Mouse (Mus musculus): Measurements from ENCODE around the gene Zp3. TPM values are rescaled to one million over a fixed set of nuclear protein-coding genes. Genes with fewer than 3 reads are reported as not detected.

Gene Zp3
- polyA plus RNA-seq, 1 experiment from 2014 or later = not detected

DNA sequence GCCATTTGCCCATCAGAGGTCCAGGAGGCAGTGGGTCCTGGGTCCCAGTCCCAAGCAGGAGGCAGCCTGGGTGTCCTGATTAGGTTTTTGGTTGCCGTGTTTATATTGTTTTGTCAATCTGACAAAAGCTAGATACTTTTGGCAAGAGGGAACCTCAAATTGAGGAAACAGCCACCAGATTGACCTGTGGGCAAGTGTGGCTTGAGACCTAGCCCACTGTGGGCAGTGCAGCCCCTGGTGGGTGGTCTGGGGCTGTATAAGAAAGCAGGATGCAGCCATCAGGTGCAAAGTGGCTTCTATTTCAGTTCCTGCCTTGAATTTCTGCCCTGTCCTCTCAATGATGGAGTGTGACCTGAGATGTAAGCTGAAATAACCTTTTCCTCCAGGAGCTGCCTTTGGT is 55.4 kb downstream of the Zp3 start:
- Histone ChIP-seq H3K4me3 (replicated peaks; ENCODE audit: low read length) (no peak overlapping the region), H3K36me3 (ENCODE audit: control insufficient read depth, insufficient read depth) (peaks cover 3% of the 10 kb centered on the region; the same call in 1 of the 2 replicates), H3K27me3 (replicated peaks; ENCODE audit: control insufficient read depth, insufficient read depth, low read length) (no peaks in the 10 kb centered on the region), H3K27ac (ENCODE audit: low read length) (no peak overlapping the region), H3K9me3 (ENCODE audit: control insufficient read depth, low read length) (no peaks in the 10 kb centered on the region), H3K9ac (replicated peaks; ENCODE audit: low read depth, low read length) (no peak overlapping the region), H3K4me2 (ENCODE audit: low read length) (no peak overlapping the region), H3K4me1 (replicated peaks; ENCODE audit: control insufficient read depth, insufficient read depth, low read length) (no peaks in the 10 kb centered on the region)
- no peak for ATAC-seq
- 100% methylated on average over 1 of the region's 1 CpGs for WGBS

DNA sequence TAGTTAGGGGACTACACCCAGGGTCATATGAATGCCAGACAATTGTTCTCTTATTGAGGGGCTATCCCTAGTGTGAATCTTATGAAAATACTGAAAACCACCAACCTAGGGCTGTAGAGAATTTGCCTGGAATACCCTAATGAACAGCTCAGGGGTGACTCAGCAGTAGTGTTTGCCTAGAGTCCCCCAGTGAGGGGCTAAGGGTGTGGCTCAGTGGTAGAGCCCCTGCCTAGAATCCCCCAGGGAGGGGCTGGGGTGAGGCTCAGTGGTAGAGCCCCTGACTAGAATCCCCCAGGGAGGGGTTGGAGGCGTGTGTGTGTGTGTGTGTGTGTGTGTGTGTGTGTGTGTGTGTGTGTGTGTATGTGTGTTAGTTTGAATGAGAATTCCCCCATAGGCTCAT is 56.8 kb downstream of the Zp3 start:
- WGBS = 100% methylated on average over 1 of the region's 1 CpGs
- Histone ChIP-seq H3K36me3 (ENCODE audit: control insufficient read depth, insufficient read depth) (peaks cover 3% of the 10 kb centered on the region; the same call in 1 of the 2 replicates), H3K27ac (ENCODE audit: low read length) (no peak overlapping the region), H3K4me1 (replicated peaks; ENCODE audit: control insufficient read depth, insufficient read depth, low read length) (no peaks in the 10 kb centered on the region), H3K9ac (replicated peaks; ENCODE audit: low read depth, low read length) (no peak overlapping the region), H3K4me3 (replicated peaks; ENCODE audit: low read length) (no peak overlapping the region), H3K9me3 (ENCODE audit: control insufficient read depth, low read length) (no peaks in the 10 kb centered on the region), H3K27me3 (replicated peaks; ENCODE audit: control insufficient read depth, insufficient read depth, low read length) (no peaks in the 10 kb centered on the region), H3K4me2 (ENCODE audit: low read length) (no peak overlapping the region)
- ATAC-seq = no peak

Other genes starting within 250 kb of the Zp3 start
- 81.3 and 82.9 TPM in 2 replicates for gene Tmem120a, start 235.7 kb upstream of the Zp3 start, polyA plus RNA-seq (2015; fragmentation: Nextera tagmentation; extraction: Ambion mirVana)
- gene Styxl1, start 201.7 kb upstream of the Zp3 start, polyA plus RNA-seq (2015; fragmentation: Nextera tagmentation; extraction: Ambion mirVana) = 0.23 and 0.35 TPM in 2 replicates
- 562 and 563 TPM in 2 replicates for gene Mdh2, start 201.6 kb upstream of the Zp3 start, polyA plus RNA-seq (2015; fragmentation: Nextera tagmentation; extraction: Ambion mirVana)
- 44.0 and 60.9 TPM in 2 replicates for gene Srrm3, start 173.2 kb upstream of the Zp3 start, polyA plus RNA-seq (2015; fragmentation: Nextera tagmentation; extraction: Ambion mirVana)
- gene Hspb1, start 92.2 kb upstream of the Zp3 start, polyA plus RNA-seq (2015; fragmentation: Nextera tagmentation; extraction: Ambion mirVana) = 7.3 and 9.6 TPM in 2 replicates
- 870 and 902 TPM in 2 replicates for gene Ywhag, start 45.5 kb upstream of the Zp3 start, polyA plus RNA-seq (2015; fragmentation: Nextera tagmentation; extraction: Ambion mirVana)
- 0.71 and 1.0 TPM in 2 replicates for gene Ssc4d, start 5.6 kb upstream of the Zp3 start, polyA plus RNA-seq (2015; fragmentation: Nextera tagmentation; extraction: Ambion mirVana)
- gene Dtx2, start 14.7 kb downstream of the Zp3 start, polyA plus RNA-seq (2015; fragmentation: Nextera tagmentation; extraction: Ambion mirVana) = 26.4 and 28.1 TPM in 2 replicates
- gene Upk3b, start 58.4 kb downstream of the Zp3 start, polyA plus RNA-seq (2015; fragmentation: Nextera tagmentation; extraction: Ambion mirVana) = not detected in 2 replicates
- gene Upk3bl, start 74.4 kb downstream of the Zp3 start, polyA plus RNA-seq (2015; fragmentation: Nextera tagmentation; extraction: Ambion mirVana) = not detected in 2 replicates
- 5.9 and 9.1 TPM in 2 replicates for gene Rasa4, start 103.8 kb downstream of the Zp3 start, polyA plus RNA-seq (2015; fragmentation: Nextera tagmentation; extraction: Ambion mirVana)
- gene Polr2j, start 136.5 kb downstream of the Zp3 start, polyA plus RNA-seq (2015; fragmentation: Nextera tagmentation; extraction: Ambion mirVana) = 214 and 228 TPM in 2 replicates
- gene Lrwd1, start 156.0 kb downstream of the Zp3 start, polyA plus RNA-seq (2015; fragmentation: Nextera tagmentation; extraction: Ambion mirVana) = 32.1 and 32.7 TPM in 2 replicates
- gene Alkbh4, start 156.0 kb downstream of the Zp3 start, polyA plus RNA-seq (2015; fragmentation: Nextera tagmentation; extraction: Ambion mirVana) = 18.0 and 19.4 TPM in 2 replicates
- gene Orai2, start 190.6 kb downstream of the Zp3 start, polyA plus RNA-seq (2015; fragmentation: Nextera tagmentation; extraction: Ambion mirVana) = 41.1 and 44.2 TPM in 2 replicates
- 54.0 and 63.0 TPM in 2 replicates for gene Prkrip1, start 218.9 kb downstream of the Zp3 start, polyA plus RNA-seq (2015; fragmentation: Nextera tagmentation; extraction: Ambion mirVana)